Mouse (Mus musculus): ENCODE measurements around the gene Col4a4.

The Col4a4 gene

GRCm38 (mm10) chr1:82475254-82475653 lies 111.4 kb downstream of the Col4a4 start:
- no peak for DNase-seq

DNA sequence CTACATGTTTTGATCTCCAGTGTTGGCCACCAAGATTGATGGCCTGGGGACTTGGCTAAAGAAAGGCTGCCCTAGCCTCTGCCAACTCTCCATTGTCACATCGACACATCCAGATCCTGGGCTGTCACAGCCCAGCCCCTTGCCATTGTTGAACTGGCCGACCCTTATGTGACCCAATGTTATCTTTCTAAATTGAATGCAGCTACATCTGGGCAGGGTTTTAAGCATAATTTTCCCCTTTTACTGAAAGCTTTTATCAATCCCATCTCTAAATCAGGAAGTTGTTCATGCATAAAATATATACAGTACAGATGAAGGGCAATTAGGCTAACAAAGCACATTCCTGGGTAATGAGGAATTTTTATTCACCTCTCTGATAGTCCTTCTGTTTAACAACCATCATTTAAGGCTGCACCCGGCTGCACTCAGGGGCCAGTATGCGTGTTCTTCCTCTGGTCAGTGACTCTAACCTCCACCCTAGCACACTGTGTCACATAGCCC lies 112.1 kb downstream of the Col4a4 start:
- DNase-seq = peak; percentile 42

GRCm38 (mm10) chr1:82473467-82473866 lies 113.2 kb downstream of the Col4a4 start:
- DNase-seq = no peak

GRCm38 (mm10) chr1:82470516-82471225 lies 116.0 kb downstream of the Col4a4 start:
- DNase-seq = no peak

GRCm38 (mm10) chr1:82468872-82469271 lies 117.8 kb downstream of the Col4a4 start:
- no peak for DNase-seq

DNA sequence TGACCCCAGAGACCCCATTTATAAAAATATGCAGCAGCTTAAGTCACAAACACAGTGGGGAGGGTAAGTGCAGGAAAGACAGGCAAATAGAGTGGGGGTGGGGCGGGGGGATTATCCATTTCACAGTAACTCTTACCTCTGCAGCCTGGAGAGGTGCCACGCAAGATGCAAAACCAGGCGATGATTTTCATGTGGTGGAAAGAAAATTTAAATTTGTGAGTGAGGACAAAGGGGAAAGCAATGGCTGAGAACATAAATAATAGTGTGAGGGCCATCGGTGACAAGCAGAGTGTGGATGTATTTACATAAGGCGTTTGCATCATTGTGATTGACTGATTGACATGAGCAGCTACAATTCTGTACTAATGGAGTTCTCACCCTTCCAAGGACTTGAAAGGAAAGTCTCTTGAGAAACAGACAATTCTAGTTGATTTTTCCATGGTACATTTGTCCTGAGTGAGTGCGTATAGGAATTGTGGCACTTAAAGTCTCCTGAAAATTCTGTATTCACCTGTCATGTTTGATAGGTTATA lies 121.3 kb downstream of the Col4a4 start:
- no peak for DNase-seq

DNA sequence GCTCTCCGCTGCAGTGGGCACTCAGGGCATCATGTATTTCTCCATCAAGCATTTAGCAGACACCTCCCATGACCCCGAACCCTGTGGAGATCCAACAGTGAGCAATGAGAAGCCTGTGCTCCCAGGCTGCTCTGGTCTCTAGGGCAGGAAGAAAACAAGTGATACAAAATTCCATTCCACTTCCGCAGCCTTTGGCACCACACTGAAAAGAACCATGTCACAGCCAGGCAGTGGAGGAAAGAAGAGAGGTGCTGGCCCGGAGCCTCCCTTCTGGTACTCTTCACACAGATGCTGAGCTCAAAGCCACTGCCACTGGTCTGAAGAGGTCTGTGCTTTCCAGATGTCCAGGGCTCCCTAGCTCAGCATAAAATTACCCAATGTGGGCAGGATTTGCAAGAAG lies 125.6 kb downstream of the Col4a4 start:
- DNase-seq = no peak

- no peak for DNase-seq
Observed at GRCm38 (mm10) chr1:82459926-82460325, 126.7 kb downstream of the Col4a4 start.

DNA sequence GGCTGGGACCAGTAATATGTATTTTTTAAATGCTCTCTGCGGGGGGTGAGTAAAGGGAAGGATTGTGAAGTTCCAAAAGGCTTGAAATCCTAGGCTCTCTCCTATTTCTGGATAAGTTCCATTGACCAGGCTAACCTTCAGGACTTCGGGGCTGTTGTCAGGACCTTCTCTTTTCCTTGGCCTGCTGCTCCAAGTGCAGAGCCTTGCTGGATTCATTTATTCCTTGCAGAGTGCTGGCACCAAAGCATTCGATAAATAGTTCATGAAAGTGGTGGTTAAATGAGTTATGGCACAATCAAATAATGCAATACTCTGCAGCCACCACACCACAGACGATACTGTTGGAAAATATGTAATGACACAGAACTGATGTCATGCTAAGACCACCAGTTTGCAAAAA lies 127.3 kb downstream of the Col4a4 start:
- no peak for DNase-seq

GRCm38 (mm10) chr1:82454031-82454430 lies 132.6 kb downstream of the Col4a4 start:
- DNase-seq = no peak

GRCm38 (mm10) chr1:82451927-82452651 lies 134.6 kb downstream of the Col4a4 start:
- no peak for DNase-seq

DNA sequence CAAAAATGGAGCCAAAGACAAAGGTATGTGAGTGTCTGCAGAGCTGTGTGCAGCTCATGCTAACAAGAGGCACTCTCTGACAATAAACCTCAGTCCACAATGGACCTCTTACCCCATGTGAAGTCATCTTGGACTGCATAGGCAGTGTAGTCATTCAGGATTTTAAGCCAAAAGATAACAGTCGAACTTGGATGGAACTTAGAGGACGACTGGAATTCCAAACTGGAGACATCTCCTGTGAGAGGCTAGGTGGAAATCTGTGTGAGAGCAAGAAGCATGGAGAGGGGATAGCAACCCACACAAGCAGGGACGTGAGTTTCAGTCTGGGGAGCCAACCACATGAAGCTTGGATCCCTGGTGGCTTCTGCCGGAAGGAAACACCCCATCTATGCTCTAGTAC lies 136.8 kb downstream of the Col4a4 start:
- no peak for DNase-seq

GRCm38 (mm10) chr1:82446049-82446448 lies 140.6 kb downstream of the Col4a4 start:
- DNase-seq = peak; percentile 57

- no peak for DNase-seq
Observed at GRCm38 (mm10) chr1:82443517-82443916, 143.1 kb downstream of the Col4a4 start.

DNA sequence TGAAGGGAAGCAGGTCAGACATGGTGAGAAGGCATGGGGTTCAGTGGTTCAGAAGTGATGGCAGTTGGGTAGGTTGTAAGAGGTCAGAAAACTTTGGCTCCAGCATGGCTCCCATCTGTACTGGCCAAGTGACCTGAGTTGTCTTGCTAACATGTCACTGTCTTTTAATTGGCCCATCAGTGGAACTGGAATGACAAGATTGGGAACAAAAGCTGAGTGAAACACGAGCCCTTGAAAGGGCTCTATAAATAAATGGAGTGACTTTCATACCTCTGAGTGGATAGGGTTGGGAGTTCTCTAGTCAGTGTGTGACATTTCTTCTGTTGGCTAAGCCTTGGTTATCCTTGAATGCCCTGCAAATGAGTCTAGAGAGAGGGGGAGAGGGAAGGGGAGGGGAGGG lies 146.5 kb downstream of the Col4a4 start:
- DNase-seq = no peak

DNA sequence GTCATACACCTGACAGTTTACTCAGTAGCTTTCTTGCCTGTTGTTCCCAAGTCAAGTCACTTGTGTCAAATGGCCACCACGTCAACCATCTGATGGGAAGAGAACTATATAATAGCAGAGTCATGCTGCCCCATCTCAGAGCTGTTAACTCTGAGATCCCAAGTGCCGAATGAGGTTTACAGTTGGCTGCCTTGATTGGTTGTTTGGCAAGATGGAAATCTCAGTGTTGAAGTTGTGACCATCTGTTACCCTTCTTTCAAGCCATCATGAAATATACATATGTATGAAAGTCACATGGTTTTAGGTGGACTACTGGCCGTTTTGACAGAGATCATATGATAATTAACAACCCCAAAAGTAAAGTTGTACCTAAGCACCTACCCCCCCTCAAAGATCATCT lies 149.4 kb downstream of the Col4a4 start:
- DNase-seq = no peak

DNA sequence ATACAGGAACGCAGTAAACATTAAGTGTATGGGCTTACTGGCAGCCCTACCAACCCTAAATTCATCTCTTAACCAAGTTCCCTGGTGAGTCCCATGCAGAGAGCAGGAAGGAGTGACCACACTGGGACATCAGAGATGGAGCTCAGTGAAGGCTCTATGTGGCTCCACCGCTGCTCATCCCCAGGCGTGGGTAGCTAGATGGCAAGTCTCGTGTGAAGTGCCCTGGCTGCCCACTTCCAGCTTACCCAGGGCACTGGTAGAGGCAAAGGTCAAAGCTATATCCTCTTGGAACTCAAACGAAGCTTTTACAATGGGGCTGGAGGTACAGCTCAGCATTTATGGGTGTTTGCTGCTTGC lies 153.0 kb downstream of the Col4a4 start:
- no peak for DNase-seq

DNA sequence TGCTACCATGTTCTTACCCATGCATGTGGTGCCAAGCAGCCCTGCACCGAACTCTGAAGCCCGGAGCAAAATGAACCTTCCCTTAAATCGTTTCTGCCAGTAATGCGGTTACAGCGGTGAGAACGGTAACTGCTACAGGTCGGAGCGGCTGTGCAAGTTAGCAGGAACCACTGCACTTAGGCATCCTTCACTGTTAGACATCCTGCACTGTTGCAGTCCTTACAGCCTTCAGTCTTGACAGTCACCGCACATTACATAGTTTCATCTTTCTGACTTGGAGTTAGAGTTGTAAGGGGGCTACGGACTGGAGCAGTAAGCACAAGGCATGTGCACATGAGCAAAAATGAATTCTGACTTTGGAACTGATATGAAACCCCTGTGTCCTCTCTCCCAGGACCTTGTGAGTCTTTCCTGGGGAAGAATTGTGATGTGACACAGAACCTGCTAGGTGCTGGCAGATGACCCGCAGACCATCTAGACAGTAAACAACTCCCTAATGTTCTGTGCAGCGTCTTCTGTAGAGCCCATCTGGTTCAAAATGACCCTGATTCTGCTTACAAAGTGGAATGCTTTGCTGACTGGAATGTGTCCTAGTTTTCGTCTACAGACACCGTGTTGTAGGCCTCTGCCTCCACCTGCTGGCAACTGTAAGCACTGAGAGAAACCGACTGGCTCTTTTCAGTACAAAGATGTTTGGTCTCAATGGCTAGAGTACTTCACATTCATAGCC lies 153.6 kb downstream of the Col4a4 start:
- DNase-seq = peak; percentile 87

DNA sequence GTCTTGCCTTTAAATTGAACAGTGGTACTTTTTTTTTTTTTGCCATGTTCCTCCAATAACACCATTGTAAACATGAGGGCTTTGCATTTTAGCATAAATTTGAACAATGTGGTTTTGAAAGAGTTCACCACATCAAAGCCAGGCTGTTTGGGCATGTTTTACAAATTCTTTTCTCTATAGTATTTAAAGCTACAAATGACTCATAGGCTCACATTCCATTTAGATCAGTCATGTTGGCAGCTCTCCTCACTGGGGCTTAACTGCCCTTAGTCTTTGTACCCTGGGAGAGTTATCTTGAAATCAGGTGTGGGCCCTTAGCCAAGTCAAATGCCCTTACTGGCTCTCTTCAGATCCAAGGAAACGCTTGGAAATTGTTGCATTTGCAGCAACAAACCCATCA lies 157.6 kb downstream of the Col4a4 start:
- DNase-seq = peak; percentile 71

- no peak for DNase-seq
Observed at GRCm38 (mm10) chr1:82427729-82428128, 158.9 kb downstream of the Col4a4 start.

- DNase-seq = no peak
Observed at GRCm38 (mm10) chr1:82415641-82416040, 171.0 kb downstream of the Col4a4 start.

DNA sequence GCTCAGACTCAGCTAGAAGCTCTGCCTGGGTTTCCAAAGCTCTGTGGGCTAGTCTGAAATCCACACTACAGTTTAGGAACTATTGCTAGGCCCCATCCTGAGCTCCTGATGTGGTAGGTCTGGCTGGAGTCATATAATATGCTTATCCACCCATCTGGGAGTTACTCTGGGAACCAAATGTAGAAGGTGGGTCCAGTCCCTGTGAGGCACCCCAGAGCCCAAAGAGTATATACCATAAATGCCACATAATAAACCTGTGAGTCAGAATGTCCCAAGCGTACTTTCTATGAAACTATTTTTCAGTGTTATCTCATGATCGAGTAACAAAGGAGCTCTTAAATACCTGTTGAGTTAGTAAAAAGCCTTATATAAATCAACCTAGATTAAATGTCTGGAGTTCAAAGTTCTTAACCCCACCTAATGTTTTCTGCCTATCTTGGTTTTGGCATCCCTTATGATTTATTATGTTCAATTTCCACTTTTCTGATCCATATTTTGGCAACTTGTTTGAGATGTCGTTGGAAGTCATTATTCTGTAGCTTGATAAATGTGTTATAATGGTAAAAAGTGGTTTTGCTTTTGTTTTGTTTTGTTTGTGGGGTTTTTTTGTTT lies 172.1 kb downstream of the Col4a4 start:
- no peak for DNase-seq

DNA sequence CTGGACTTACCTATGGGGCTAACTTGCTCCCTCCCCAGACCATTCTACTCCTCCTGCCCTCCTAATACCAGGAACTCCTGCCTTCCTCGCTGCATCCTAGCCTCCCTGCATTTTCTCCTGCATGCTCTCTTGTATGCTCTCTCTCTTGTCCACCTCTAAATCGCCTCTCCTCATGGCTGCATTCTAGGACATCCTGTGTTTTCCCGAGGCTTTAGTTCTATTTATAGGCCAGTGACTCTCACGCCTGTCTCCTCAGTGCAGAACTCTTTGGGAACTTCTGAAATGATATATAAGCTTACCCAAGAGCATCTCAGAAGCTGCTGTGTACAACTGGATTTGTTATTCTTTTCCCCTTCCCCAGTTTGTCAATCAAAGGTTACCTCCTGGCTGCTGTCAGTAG lies 174.6 kb downstream of the Col4a4 start:
- no peak for DNase-seq

Data from kidney, postnatal 10 days (tissue).